Comparison of ENCODE assay signal across 23 mouse cellular contexts in genomic region chr6:94624543-94624942, GRCm38 (mm10).
A peak's percentile ranks its signal among the peaks of the same experiment; 100 is the strongest.
DNase-seq lines count a peak whose midpoint lies in the region; ATAC-seq lines count a peak whose summit lies in the region.
"Had no signal": no experiment of that assay in that cellular context is flagged by ENCODE, and none has a peak within 500 bp of the region (broad histone marks: within the 10 kb centered on the region; RNA-seq: fewer than 3 reads in every experiment).

No protein-coding gene starts in this region.

- peaks cover 38% of the 10 kb centered on the region for H3K4me1 ChIP-seq in hindbrain, embryonic 13.5 days (replicated peaks)
- H3K4me1 ChIP-seq in hindbrain, embryonic 16.5 days (ENCODE audit: control insufficient read depth, insufficient read depth, low read depth, low read length): peaks cover 15% of the 10 kb centered on the region

- WGBS in hindbrain, embryonic 13.5 days: 92% methylated on average over 5 of the region's 5 CpGs
- 91% methylated on average over 5 of the region's 5 CpGs for WGBS in hindbrain, embryonic 16.5 days

- H3K27me3 ChIP-seq in hindbrain, embryonic 13.5 days: no peaks in the 10 kb centered on the region
- H3K27me3 ChIP-seq in hindbrain, embryonic 16.5 days (replicated peaks; ENCODE audit: control insufficient read depth, insufficient read depth, low read length): no peaks in the 10 kb centered on the region
- H3K27me3 ChIP-seq: embryonic facial prominence, embryonic 13.5 days; embryonic facial prominence, embryonic 15.5 days; forebrain, embryonic 12.5 days had no signal

- peaks cover 46% of the 10 kb centered on the region for H3K36me3 ChIP-seq in hindbrain, embryonic 13.5 days
- H3K36me3 ChIP-seq in hindbrain, embryonic 16.5 days (ENCODE audit: control insufficient read depth, insufficient read depth, low read length): peaks cover 5% of the 10 kb centered on the region; the same call in 1 of the 2 replicates

- peak; percentile 59 for DNase-seq in gastrocnemius, adult 18-20 months (ENCODE audit: low spot score)
- no peak for DNase-seq in gastrocnemius, postnatal 10 days
- DNase-seq in gastrocnemius, postnatal 25 days: peak; percentile 43
- no peak for DNase-seq in gastrocnemius, adult 8-10 months (ENCODE audit: low spot score in 2 of 2)
- DNase-seq: adrenal gland, adult 2 months; adrenal gland, postnatal 10 days; adrenal gland, postnatal 25 days; cerebellum, adult 11 months; cerebellum, adult 18-20 months; cerebellum, adult 8-10 months; cerebellum, adult 9-11 months; cerebellum, postnatal 14 days; cerebellum, postnatal 36 days; embryo, embryonic 11 days had no signal

- H3K9me3 ChIP-seq in hindbrain, embryonic 13.5 days: no peaks in the 10 kb centered on the region
- H3K9me3 ChIP-seq in hindbrain, embryonic 16.5 days (ENCODE audit: control insufficient read depth, low read length): no peaks in the 10 kb centered on the region
- H3K9me3 ChIP-seq: embryonic facial prominence, embryonic 13.5 days; embryonic facial prominence, embryonic 15.5 days; forebrain, embryonic 10.5 days; forebrain, embryonic 12.5 days had no signal

- H3K4me2 ChIP-seq in hindbrain, embryonic 13.5 days: no peak overlapping the region
- H3K4me2 ChIP-seq in hindbrain, embryonic 16.5 days (ENCODE audit: low read length): no peak overlapping the region
- H3K4me2 ChIP-seq: embryonic facial prominence, embryonic 13.5 days; embryonic facial prominence, embryonic 15.5 days; forebrain, embryonic 12.5 days had no signal

- ATAC-seq in hindbrain, embryonic 13.5 days (ENCODE audit: low FRiP score): no peak
- no peak for ATAC-seq in hindbrain, embryonic 16.5 days
- ATAC-seq: forebrain, embryonic 14.5 days; forebrain, embryonic 16.5 days had no signal

- H3K4me3 ChIP-seq in hindbrain, embryonic 13.5 days: no peak overlapping the region
- no peak overlapping the region for H3K4me3 ChIP-seq in hindbrain, embryonic 16.5 days (ENCODE audit: low read length)
- H3K4me3 ChIP-seq: embryonic facial prominence, embryonic 13.5 days; embryonic facial prominence, embryonic 15.5 days; erythroblast, embryonic 14.5 days; forebrain, embryonic 10.5 days; forebrain, embryonic 12.5 days had no signal

- H3K9ac ChIP-seq in hindbrain, embryonic 13.5 days: no peak overlapping the region
- no peak overlapping the region for H3K9ac ChIP-seq in hindbrain, embryonic 16.5 days (ENCODE audit: low read depth, low read length)
- H3K9ac ChIP-seq: embryonic facial prominence, embryonic 13.5 days; embryonic facial prominence, embryonic 15.5 days; forebrain, embryonic 12.5 days had no signal

- peak overlapping the region; percentile 42; the same call in 1 of the 2 replicates for H3K27ac ChIP-seq in hindbrain, embryonic 13.5 days
- no peak overlapping the region for H3K27ac ChIP-seq in hindbrain, embryonic 16.5 days (ENCODE audit: low read depth, low read length)
- H3K27ac ChIP-seq: embryonic facial prominence, embryonic 13.5 days; embryonic facial prominence, embryonic 15.5 days; forebrain, embryonic 10.5 days; forebrain, embryonic 12.5 days had no signal

Comparison
In these comparisons a context has a peak if more than half of its experiments do, and no peak if none do; other contexts are left out.
1. DNase-seq: peak in gastrocnemius, adult 18-20 months (single experiment) and gastrocnemius, postnatal 25 days (single experiment); none in gastrocnemius, postnatal 10 days (single experiment) and gastrocnemius, adult 8-10 months (0 of 2).